In genomic region chr9:70395617-70396016, GRCm38 (mm10) we compare ENCODE assay signal across 8 mouse cellular contexts. TPM values are rescaled to one million over a fixed set of nuclear protein-coding genes. Genes with fewer than 3 reads are reported as not detected.
DNase-seq lines count a peak whose midpoint lies in the region; ATAC-seq and TF ChIP-seq lines count a peak whose summit lies in the region.

No protein-coding gene starts in this region.

- H3K9me3 ChIP-seq in stomach, postnatal 0 days (ENCODE audit: control insufficient read depth, low read length): no peaks in the 10 kb centered on the region
- no peaks in the 10 kb centered on the region for H3K9me3 ChIP-seq in hindbrain, embryonic 13.5 days

- H3K9ac ChIP-seq in stomach, postnatal 0 days (ENCODE audit: low read length): no peak overlapping the region
- H3K9ac ChIP-seq in hindbrain, embryonic 13.5 days: no peak overlapping the region

- DNase-seq in cerebellum, postnatal 10 days: peak; percentile 24 to 38
- DNase-seq in cerebellum, adult 11-12 months: no peak
- peak; percentile 28 to 33 for DNase-seq in left cerebral cortex, adult 18-20 months (ENCODE audit: low spot score in 2 of 2)
- DNase-seq in left cerebral cortex, postnatal 4 days: no peak
- DNase-seq in stomach, postnatal 0 days (ENCODE audit: low spot score): peak; percentile 22

- no peak overlapping the region for H3K4me3 ChIP-seq in cortical plate, adult 2 months (ENCODE audit: insufficient read depth, low read length)
- no peak overlapping the region for H3K4me3 ChIP-seq in stomach, postnatal 0 days (ENCODE audit: low read depth, low read length)
- H3K4me3 ChIP-seq in hindbrain, embryonic 13.5 days: no peak overlapping the region

- H3K4me2 ChIP-seq in stomach, postnatal 0 days (replicated peaks; ENCODE audit: low read depth): no peak overlapping the region
- no peak overlapping the region for H3K4me2 ChIP-seq in hindbrain, embryonic 13.5 days

- no peak for ATAC-seq in stomach, postnatal 0 days (ENCODE audit: low FRiP score, low TSS enrichment)
- no peak for ATAC-seq in cerebellum, adult (ENCODE audit: insufficient number of reproducible peaks, low FRiP score, low TSS enrichment)
- no peak for ATAC-seq in hindbrain, embryonic 13.5 days (ENCODE audit: low FRiP score)

- no peaks in the 10 kb centered on the region for H3K4me1 ChIP-seq in cortical plate, adult 2 months (ENCODE audit: control insufficient read depth, insufficient read depth, low read length)
- no peaks in the 10 kb centered on the region for H3K4me1 ChIP-seq in stomach, postnatal 0 days (replicated peaks; ENCODE audit: control insufficient read depth, insufficient read depth)
- no peaks in the 10 kb centered on the region for H3K4me1 ChIP-seq in hindbrain, embryonic 13.5 days (replicated peaks)

- peaks cover 9% of the 10 kb centered on the region; the same call in 1 of the 2 replicates for H3K36me3 ChIP-seq in stomach, postnatal 0 days (ENCODE audit: control insufficient read depth, insufficient read depth, low read length)
- H3K36me3 ChIP-seq in hindbrain, embryonic 13.5 days: peaks cover 7% of the 10 kb centered on the region; the same call in 1 of the 2 replicates

- intact Hi-C loops in left cerebral cortex, postnatal 4 days (cut with DNase I): no loop called here

- WGBS in stomach, postnatal 0 days: 89% methylated on average over 12 of the region's 12 CpGs
- 86% methylated on average over 12 of the region's 12 CpGs for WGBS in hindbrain, embryonic 13.5 days

- no peak overlapping the region for H3K27ac ChIP-seq in cortical plate, adult 2 months (ENCODE audit: insufficient read depth, low read length)
- H3K27ac ChIP-seq in stomach, postnatal 0 days (replicated peaks): no peak overlapping the region
- H3K27ac ChIP-seq in hindbrain, embryonic 13.5 days: no peak overlapping the region

- TF ChIP-seq CTCF in cortical plate, adult 2 months (IDR thresholded peaks at IDR 0.05; ENCODE audit: extremely low read depth, insufficient read depth, low read length): 0 out of 2 replicates have a peak, but pooled peaks have one; percentile 30
- peak; percentile 60 for TF ChIP-seq CTCF in stomach, postnatal 0 days (IDR thresholded peaks at IDR 0.05; ENCODE audit: low read depth)

- no peaks in the 10 kb centered on the region for H3K27me3 ChIP-seq in stomach, postnatal 0 days (ENCODE audit: control insufficient read depth, insufficient read depth, low read length)
- no peaks in the 10 kb centered on the region for H3K27me3 ChIP-seq in hindbrain, embryonic 13.5 days

- TF ChIP-seq EP300 in stomach, postnatal 0 days (optimal IDR thresholded peaks at IDR 0.05): no peak

- TF ChIP-seq POLR2A in cortical plate, adult 2 months (IDR thresholded peaks at IDR 0.05; ENCODE audit: extremely low read depth, insufficient read depth, low read length): no peak

RNA-seq across cellular contexts. Expression of gene Ccnb2, which starts 25.7 kb away (rescaled TPM):
- 1 to 10 TPM in 1 of 2 experiments, under 1 TPM in 1; 0.80 to 1.7 TPM for total RNA-seq in left cerebral cortex, adult 18-20 months (2021)
- 1 to 10 TPM; 7.3 to 8.3 TPM for total RNA-seq in left cerebral cortex, postnatal 4 days (2021)
- polyA plus RNA-seq in cortical plate, adult 2 months (2012; rRNA removed): 1.8 and 2.4 TPM in 2 replicates
- 39.2 and 46.3 TPM in 2 replicates for polyA plus RNA-seq in stomach, postnatal 0 days (2015; fragmentation: Nextera tagmentation; extraction: Ambion mirVana)
- 45.3 and 46.7 TPM in 2 replicates for polyA plus RNA-seq in hindbrain, embryonic 13.5 days (2015; fragmentation: Nextera tagmentation; extraction: Ambion mirVana)

Comparison
In these comparisons a context has a peak if more than half of its experiments do, and no peak if none do; other contexts are left out.
1. DNase-seq: peak in cerebellum, postnatal 10 days (2 of 2), left cerebral cortex, adult 18-20 months (2 of 2) and stomach, postnatal 0 days (single experiment); none in cerebellum, adult 11-12 months (single experiment) and left cerebral cortex, postnatal 4 days (single experiment).
2. RNA of gene Ccnb2, which starts 25.7 kb away (polyA plus RNA-seq): 45.3 to 46.7 TPM in hindbrain, embryonic 13.5 days and 39.2 to 46.3 TPM in stomach, postnatal 0 days; 1.8 to 2.4 TPM in cortical plate, adult 2 months; every median in the first group is over 10 times any median in the second.